Mouse (Mus musculus): Measurements from ENCODE around the gene Klf16. TPM values are rescaled to one million over a fixed set of nuclear protein-coding genes. Genes with fewer than 3 reads are reported as not detected.
A peak's percentile ranks its signal among the peaks of the same experiment; 100 is the strongest.

Klf16 gene
- polyA plus RNA-seq, 1 experiment from 2014 or later = 4.8 TPM

- H3K4me1 ChIP-seq (replicated peaks; ENCODE audit: control insufficient read depth, insufficient read depth, low read length) = peaks cover 20% of the 10 kb centered on the region; the same call in 1 of the 2 replicates
- peaks cover 8% of the 10 kb centered on the region; the same call in 1 of the 2 replicates for H3K36me3 ChIP-seq (ENCODE audit: control insufficient read depth, insufficient read depth)
- H3K9me3 ChIP-seq (ENCODE audit: control insufficient read depth) = no peaks in the 10 kb centered on the region
- no peak for TF ChIP-seq CTCF (IDR thresholded peaks at IDR 0.05; ENCODE audit: low read depth)
- no peak for ATAC-seq
- H3K4me2 ChIP-seq (replicated peaks; ENCODE audit: low read depth) = no peak overlapping the region
- H3K27me3 ChIP-seq (replicated peaks; ENCODE audit: control insufficient read depth, insufficient read depth, low read length) = no peaks in the 10 kb centered on the region
- no peak overlapping the region for H3K4me3 ChIP-seq (ENCODE audit: low read depth, low read length)
- no peak overlapping the region for H3K27ac ChIP-seq (ENCODE audit: low read depth, low read length)
- 76% methylated on average over 2 of the region's 2 CpGs for WGBS
- H3K9ac ChIP-seq (ENCODE audit: low read depth, low read length) = no peak overlapping the region
These were observed 4.6 kb downstream of the Klf16 start for GRCm38 (mm10) chr10:80572477-80572876.

GRCm38 (mm10) chr10:80570871-80571836, 6.0 kb downstream of the Klf16 start:
- WGBS = 29% methylated on average over 30 of the region's 30 CpGs
- Histone ChIP-seq H3K27me3 (replicated peaks; ENCODE audit: control insufficient read depth, insufficient read depth, low read length) (no peaks in the 10 kb centered on the region), H3K4me2 (replicated peaks; ENCODE audit: low read depth) (peak overlapping the region; percentile 27; the same call in 1 of the 2 replicates), H3K4me3 (ENCODE audit: low read depth, low read length) (no peak overlapping the region), H3K4me1 (replicated peaks; ENCODE audit: control insufficient read depth, insufficient read depth, low read length) (peaks cover 20% of the 10 kb centered on the region; the same call in 1 of the 2 replicates), H3K27ac (ENCODE audit: low read depth, low read length) (no peak overlapping the region), H3K9ac (ENCODE audit: low read depth, low read length) (peak overlapping the region; percentile 31; the same call in 1 of the 2 replicates), H3K36me3 (ENCODE audit: control insufficient read depth, insufficient read depth) (peaks cover 8% of the 10 kb centered on the region; the same call in 1 of the 2 replicates), H3K9me3 (ENCODE audit: control insufficient read depth) (no peaks in the 10 kb centered on the region)
- ATAC-seq = peak; percentile 28; the same call in 1 of the 2 replicates
- TF ChIP-seq CTCF (IDR thresholded peaks at IDR 0.05; ENCODE audit: low read depth) = no peak; the same call in 1 of the 2 replicates

- Histone ChIP-seq H3K4me3 (ENCODE audit: low read depth, low read length) (no peak overlapping the region), H3K4me2 (replicated peaks; ENCODE audit: low read depth) (peak overlapping the region; percentile 53; the same call in 1 of the 2 replicates), H3K36me3 (ENCODE audit: control insufficient read depth, insufficient read depth) (peaks cover 8% of the 10 kb centered on the region; the same call in 1 of the 2 replicates), H3K9ac (ENCODE audit: low read depth, low read length) (0 out of 2 replicates have a peak overlapping the region, but pooled peaks have one; percentile 31), H3K4me1 (replicated peaks; ENCODE audit: control insufficient read depth, insufficient read depth, low read length) (peaks cover 17% of the 10 kb centered on the region; the same call in 1 of the 2 replicates), H3K9me3 (ENCODE audit: control insufficient read depth) (no peaks in the 10 kb centered on the region), H3K27me3 (replicated peaks; ENCODE audit: control insufficient read depth, insufficient read depth, low read length) (no peaks in the 10 kb centered on the region), H3K27ac (ENCODE audit: low read depth, low read length) (no peak overlapping the region)
- 83% methylated on average over 10 of the region's 10 CpGs for WGBS
- TF ChIP-seq CTCF (IDR thresholded peaks at IDR 0.05; ENCODE audit: low read depth) = no peak
- ATAC-seq = no peak
These were observed 6.7 kb downstream of the Klf16 start for GRCm38 (mm10) chr10:80570419-80570818.

- Histone ChIP-seq H3K27me3 (replicated peaks; ENCODE audit: control insufficient read depth, insufficient read depth, low read length) (no peaks in the 10 kb centered on the region), H3K9ac (ENCODE audit: low read depth, low read length) (0 out of 2 replicates have a peak overlapping the region, but pooled peaks have one; percentile 2), H3K4me2 (replicated peaks; ENCODE audit: low read depth) (peak overlapping the region; percentile 53), H3K9me3 (ENCODE audit: control insufficient read depth) (no peaks in the 10 kb centered on the region), H3K4me3 (ENCODE audit: low read depth, low read length) (peak overlapping the region; percentile 6; the same call in 1 of the 2 replicates), H3K4me1 (replicated peaks; ENCODE audit: control insufficient read depth, insufficient read depth, low read length) (peaks cover 17% of the 10 kb centered on the region; the same call in 1 of the 2 replicates), H3K36me3 (ENCODE audit: control insufficient read depth, insufficient read depth) (peaks cover 8% of the 10 kb centered on the region; the same call in 1 of the 2 replicates), H3K27ac (ENCODE audit: low read depth, low read length) (no peak overlapping the region)
- 21% methylated on average over 10 of the region's 10 CpGs for WGBS
- ATAC-seq = peak; percentile 60
- TF ChIP-seq CTCF (IDR thresholded peaks at IDR 0.05; ENCODE audit: low read depth) = no peak
These were observed 7.5 kb downstream of the Klf16 start for GRCm38 (mm10) chr10:80569664-80570066.

- Histone ChIP-seq H3K27ac (ENCODE audit: low read depth, low read length) (no peak overlapping the region), H3K4me2 (replicated peaks; ENCODE audit: low read depth) (no peak overlapping the region), H3K4me3 (ENCODE audit: low read depth, low read length) (no peak overlapping the region), H3K27me3 (replicated peaks; ENCODE audit: control insufficient read depth, insufficient read depth, low read length) (no peaks in the 10 kb centered on the region), H3K36me3 (ENCODE audit: control insufficient read depth, insufficient read depth) (peaks cover 8% of the 10 kb centered on the region; the same call in 1 of the 2 replicates), H3K4me1 (replicated peaks; ENCODE audit: control insufficient read depth, insufficient read depth, low read length) (peaks cover 17% of the 10 kb centered on the region; the same call in 1 of the 2 replicates), H3K9me3 (ENCODE audit: control insufficient read depth) (no peaks in the 10 kb centered on the region), H3K9ac (ENCODE audit: low read depth, low read length) (no peak overlapping the region)
- WGBS = 94% methylated on average over 29 of the region's 29 CpGs
- no peak for ATAC-seq
- TF ChIP-seq CTCF (IDR thresholded peaks at IDR 0.05; ENCODE audit: low read depth) = no peak
These were observed 8.2 kb downstream of the Klf16 start for GRCm38 (mm10) chr10:80568876-80569275.
